Mouse (Mus musculus) thymus, adult 2 months (tissue): ENCODE measurements at regions not wholly inside any gene's neighbourhood (a gene's known extent, or its start where the extent isn't known, plus 50 kb on each side); places are given as distances from the start of the nearest gene placed in this dataset.

ENCODE experiments used
- DNase-seq: peaks from one replicate; pipeline ENCODE4 v3.0.0; 2021
- H3K27ac ChIP-seq: fragments of 200-500 bp; 2 replicates; pipeline ENCODE4 v1.5.1; 2012; ENCODE audit warnings: low read length, control low read depth; ENCODE audit not compliant: control insufficient read depth, insufficient read depth
- H3K27me3 ChIP-seq: fragments of 200-500 bp; 2 replicates; pipeline ENCODE4 v1.6.1; 2012; ENCODE audit warnings: mild to moderate bottlenecking, low read length, moderate library complexity, mixed read lengths; ENCODE audit not compliant: control insufficient read depth, insufficient read depth
- H3K36me3 ChIP-seq: fragments of 200-500 bp; 2 replicates; pipeline ENCODE4 v1.6.1; 2012; ENCODE audit warnings: mild to moderate bottlenecking, low read length, moderate library complexity; ENCODE audit not compliant: control insufficient read depth, insufficient read depth
- H3K4me1 ChIP-seq: fragments of 200-500 bp; replicated peaks from 2 replicates; pipeline ENCODE4 v1.6.1; 2012; ENCODE audit warnings: low read length; ENCODE audit not compliant: control insufficient read depth, insufficient read depth
- H3K4me3 ChIP-seq: fragments of 200-500 bp; 2 replicates; pipeline ENCODE4 v1.5.1; 2012; ENCODE audit warnings: mild to moderate bottlenecking, low read length, control low read depth, moderate library complexity; ENCODE audit not compliant: control insufficient read depth, insufficient read depth
- CTCF ChIP-seq: fragments of 200-500 bp; IDR thresholded peaks from 2 replicates; pipeline ENCODE4 v1.5.1; 2012; ENCODE audit warnings: mild to moderate bottlenecking, control low read depth, low read length, moderate library complexity, borderline replicate concordance; ENCODE audit not compliant: control insufficient read depth, poor library complexity, insufficient read depth; ENCODE audit errors: extremely low read depth
- POLR2A ChIP-seq: fragments of 200-500 bp; IDR thresholded peaks from 2 replicates; pipeline ENCODE4 v1.6.1; 2012; ENCODE audit warnings: mild to moderate bottlenecking, low read length, control low read depth, moderate library complexity; ENCODE audit not compliant: control insufficient read depth, poor library complexity, insufficient read depth; ENCODE audit errors: extremely low read depth
- WGBS: fragments of 180-500 bp; shearing (Covaris S2); methylation state at CpG from one replicate; pipeline ENCODE4 v1.1.7; 2018; 5-methylcytosine and 5-hydroxymethylcytosine counted together

- Histone ChIP-seq H3K27ac (no peak overlapping the region), H3K36me3 (no peaks in the 10 kb centered on the region), H3K4me3 (no peak overlapping the region), H3K4me1 (no peaks in the 10 kb centered on the region), H3K27me3 (no peaks in the 10 kb centered on the region)
- no peak for TF ChIP-seq POLR2A
- no peak for TF ChIP-seq CTCF
- WGBS = 93% methylated on average over 12 of the region's 12 CpGs
- DNase-seq = no peak
These were observed 308.7 kb downstream of the Ankrd50 start for GRCm38 (mm10) chr3:38175946-38176345.

DNA sequence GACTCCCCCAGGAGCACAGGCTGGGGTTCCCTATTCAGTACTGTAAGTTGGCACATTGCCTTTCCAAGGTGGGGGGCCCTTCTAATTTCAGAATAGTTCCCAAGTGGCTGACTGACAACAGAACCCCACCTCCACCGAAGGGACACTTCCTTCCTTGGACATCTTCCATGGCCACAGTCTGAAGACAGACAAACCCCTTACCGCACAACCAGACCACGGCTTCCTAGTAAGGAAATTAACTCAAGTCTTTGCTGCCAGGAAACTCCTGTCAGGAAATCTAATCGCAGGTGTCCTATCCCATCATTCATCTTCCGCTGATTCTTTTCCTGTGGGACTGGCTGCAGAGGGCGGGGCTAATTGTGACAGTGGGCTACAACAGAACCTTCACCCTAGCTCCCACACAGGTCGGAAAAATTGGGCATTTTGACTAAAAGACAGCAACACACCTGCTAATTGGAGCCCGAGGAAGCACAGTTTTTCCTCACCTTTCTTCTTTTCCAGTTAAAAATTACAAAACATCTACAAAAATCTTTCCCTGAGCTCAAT, 309.8 kb downstream of the Ankrd50 start:
- no peak overlapping the region for H3K4me3 ChIP-seq
- no peaks in the 10 kb centered on the region for H3K4me1 ChIP-seq
- H3K36me3 ChIP-seq = no peaks in the 10 kb centered on the region
- WGBS = 19% methylated on average over 8 of the region's 8 CpGs
- TF ChIP-seq POLR2A (no peak), CTCF (no peak)
- no peak overlapping the region for H3K27ac ChIP-seq
- no peaks in the 10 kb centered on the region for H3K27me3 ChIP-seq
- no peak for DNase-seq

GRCm38 (mm10) chr3:38152408-38152807, 332.2 kb downstream of the Ankrd50 start:
- no peak overlapping the region for H3K27ac ChIP-seq
- H3K4me1 ChIP-seq = no peaks in the 10 kb centered on the region
- TF ChIP-seq CTCF = no peak
- no peak for TF ChIP-seq POLR2A
- no peak for DNase-seq
- H3K4me3 ChIP-seq = no peak overlapping the region
- H3K36me3 ChIP-seq = no peaks in the 10 kb centered on the region
- 98% methylated on average over 1 of the region's 1 CpGs for WGBS
- H3K27me3 ChIP-seq = no peaks in the 10 kb centered on the region

DNA sequence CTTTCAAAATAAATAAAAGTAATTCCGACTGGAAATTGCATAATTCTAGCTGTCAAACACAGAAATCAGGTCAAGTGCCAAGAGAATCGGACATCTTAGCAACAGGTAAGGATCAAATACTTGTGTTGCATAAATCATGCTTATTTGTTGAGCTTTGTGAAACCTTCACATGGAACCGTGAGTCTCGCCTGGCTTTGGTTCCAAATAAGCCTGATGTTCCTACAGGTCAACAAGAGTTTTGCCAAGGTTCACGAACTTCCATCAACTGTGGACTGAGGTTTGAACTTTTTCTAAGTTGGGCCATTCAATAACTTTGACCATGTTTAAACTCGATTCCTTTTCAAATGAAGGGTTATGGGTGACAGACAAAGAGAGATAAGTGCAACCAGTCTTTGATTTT, 332.8 kb downstream of the Ankrd50 start:
- WGBS = 94% methylated on average over 6 of the region's 6 CpGs
- Histone ChIP-seq H3K36me3 (no peaks in the 10 kb centered on the region), H3K4me1 (no peaks in the 10 kb centered on the region), H3K27ac (no peak overlapping the region), H3K4me3 (no peak overlapping the region), H3K27me3 (no peaks in the 10 kb centered on the region)
- TF ChIP-seq POLR2A (no peak), CTCF (no peak)
- no peak for DNase-seq

- peaks cover 6% of the 10 kb centered on the region for H3K4me1 ChIP-seq
- DNase-seq = no peak
- TF ChIP-seq POLR2A (no peak), CTCF (no peak)
- WGBS = 99% methylated on average over 2 of the region's 2 CpGs
- H3K4me3 ChIP-seq = no peak overlapping the region
- no peaks in the 10 kb centered on the region for H3K36me3 ChIP-seq
- no peaks in the 10 kb centered on the region for H3K27me3 ChIP-seq
- H3K27ac ChIP-seq = no peak overlapping the region
These were observed 338.0 kb downstream of the Ankrd50 start for GRCm38 (mm10) chr3:38146663-38147062.

DNA sequence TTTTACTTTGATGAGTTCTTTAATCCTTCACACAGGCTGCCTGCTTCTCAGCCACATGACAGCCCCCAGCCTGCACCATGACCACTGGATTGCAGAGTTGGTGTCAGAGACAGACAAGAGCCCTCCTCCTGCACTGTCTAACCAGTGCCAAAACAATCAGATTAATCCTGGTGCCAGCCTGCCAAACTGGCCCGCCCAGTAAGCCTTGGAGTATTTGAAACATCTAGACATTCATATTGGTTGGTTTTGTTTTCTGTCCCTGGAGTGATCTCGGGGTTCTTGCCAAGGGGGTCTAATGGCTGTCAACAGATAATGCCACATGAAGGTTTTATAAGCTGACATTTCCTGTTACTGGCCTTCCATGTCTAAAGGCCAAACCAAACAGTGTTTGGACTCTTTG, 339.2 kb downstream of the Ankrd50 start:
- TF ChIP-seq CTCF (no peak), POLR2A (no peak)
- Histone ChIP-seq H3K27ac (no peak overlapping the region), H3K36me3 (no peaks in the 10 kb centered on the region), H3K4me3 (no peak overlapping the region), H3K27me3 (no peaks in the 10 kb centered on the region), H3K4me1 (peaks cover 6% of the 10 kb centered on the region)
- no peak for DNase-seq
- 90% methylated on average over 2 of the region's 2 CpGs for WGBS

DNA sequence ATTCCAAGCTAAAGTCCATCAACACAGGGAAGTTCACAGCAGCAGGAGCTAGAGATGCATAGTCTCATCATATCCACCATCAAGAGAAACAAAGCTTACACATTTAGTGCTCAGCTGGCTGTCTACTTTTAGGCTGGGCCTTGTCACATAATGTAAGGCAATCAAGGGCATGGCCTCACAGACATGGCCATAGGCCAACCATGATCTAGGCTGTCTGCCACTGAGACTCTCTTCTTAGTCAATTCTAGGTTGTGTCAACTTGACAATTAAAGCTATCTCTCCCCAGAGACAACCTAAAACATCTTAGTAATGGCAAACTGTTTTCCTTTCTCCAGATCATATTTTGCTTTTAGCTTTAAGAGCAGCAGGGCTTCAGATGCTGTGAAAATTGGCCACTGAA, 340.0 kb downstream of the Ankrd50 start:
- H3K36me3 ChIP-seq = no peaks in the 10 kb centered on the region
- peaks cover 6% of the 10 kb centered on the region for H3K4me1 ChIP-seq
- no peak overlapping the region for H3K4me3 ChIP-seq
- H3K27me3 ChIP-seq = no peaks in the 10 kb centered on the region
- no peak for TF ChIP-seq POLR2A
- TF ChIP-seq CTCF = no peak
- DNase-seq = no peak
- no peak overlapping the region for H3K27ac ChIP-seq
